Mouse (Mus musculus): ENCODE measurements around the gene Trpd52l3. TPM values are rescaled to one million over a fixed set of nuclear protein-coding genes. Genes with fewer than 3 reads are reported as not detected.
"Not testable (repeated sequence)": the region's sequence is repeated elsewhere in the genome, so short reads cannot be mapped to it uniquely, and the experiment has no call there.

Trpd52l3 gene
- polyA plus RNA-seq, 1 experiment from 2014 or later = not detected

GRCm38 (mm10) chr19:29986464-29987091 is 17.0 kb upstream of the Trpd52l3 start:
- no peak for ATAC-seq (ENCODE audit: extremely low read depth, insufficient number of reproducible peaks, low FRiP score, low TSS enrichment)
- Histone ChIP-seq H3K4me2 (peak overlapping the region; percentile 44), H3K4me3 (no peak overlapping the region), H3K27ac (replicated peaks) (peak overlapping the region; percentile 48; the same call in 1 of the 2 replicates), H3K9me3 (no peaks in the 10 kb centered on the region), H3K27me3 (replicated peaks) (no peaks in the 10 kb centered on the region), H3K36me3 (no peaks in the 10 kb centered on the region), H3K4me1 (peaks cover 7% of the 10 kb centered on the region; the same call in 1 of the 2 replicates), H3K9ac (0 out of 2 replicates have a peak overlapping the region, but pooled peaks have one; percentile 25)
- 51% methylated on average over 12 of the region's 12 CpGs for WGBS

DNA sequence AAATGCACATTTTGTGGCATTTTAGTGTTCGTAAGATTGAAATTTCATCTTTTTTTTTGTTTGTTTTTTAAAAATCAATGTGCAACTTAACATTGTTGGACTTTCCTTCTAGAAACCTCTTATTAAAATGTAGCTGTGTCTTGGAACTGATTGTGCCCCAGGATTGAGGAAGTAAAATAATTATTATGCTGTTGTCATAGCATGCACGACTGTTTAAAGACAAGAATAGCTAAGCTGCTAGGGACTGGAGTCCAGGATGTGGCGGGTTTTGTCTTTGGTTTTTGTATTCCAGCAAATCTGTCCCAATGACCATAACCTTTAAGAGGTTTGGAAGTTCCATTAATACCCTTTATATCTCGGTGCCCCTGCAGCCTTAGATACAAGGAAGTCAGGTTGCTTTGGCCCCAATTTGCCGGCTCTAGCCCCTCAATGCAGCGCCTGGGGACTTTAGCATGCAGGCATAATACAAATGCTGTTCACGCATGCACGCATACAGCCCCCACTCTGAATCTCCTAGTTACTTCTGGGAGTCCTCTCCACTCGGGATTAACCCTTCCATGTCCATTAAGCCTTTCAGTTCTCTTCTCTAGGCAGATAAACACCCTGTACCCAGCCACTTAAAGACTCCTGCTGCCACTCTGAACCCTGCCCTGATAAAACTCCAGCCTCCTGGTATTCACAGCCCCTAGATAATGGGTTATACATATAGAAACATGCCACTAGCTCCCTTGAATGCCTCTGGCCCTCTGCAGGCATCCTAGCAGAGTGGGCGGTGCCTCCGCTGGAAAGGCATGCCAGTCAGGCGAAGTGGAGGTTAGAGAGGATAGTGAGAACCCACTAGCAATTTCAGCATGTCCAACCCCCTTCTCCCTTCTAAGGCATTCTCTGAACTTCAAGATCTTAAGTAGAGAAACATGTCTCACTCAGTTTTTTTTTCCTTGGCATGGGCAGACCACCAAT is 2.9 kb upstream of the Trpd52l3 start:
- Histone ChIP-seq H3K9ac (no peak overlapping the region), H3K36me3 (no peaks in the 10 kb centered on the region), H3K4me2 (no peak overlapping the region), H3K4me1 (peaks cover 6% of the 10 kb centered on the region; the same call in 1 of the 2 replicates), H3K4me3 (no peak overlapping the region), H3K27ac (replicated peaks) (no peak overlapping the region), H3K27me3 (replicated peaks) (no peaks in the 10 kb centered on the region), H3K9me3 (no peaks in the 10 kb centered on the region)
- WGBS = 61% methylated on average over 12 of the region's 12 CpGs
- no peak for ATAC-seq (ENCODE audit: extremely low read depth, insufficient number of reproducible peaks, low FRiP score, low TSS enrichment)

GRCm38 (mm10) chr19:30001550-30001949 is 2.0 kb upstream of the Trpd52l3 start:
- WGBS = 70% methylated on average over 6 of the region's 6 CpGs
- Histone ChIP-seq H3K4me2 (no peak overlapping the region), H3K36me3 (no peaks in the 10 kb centered on the region), H3K4me3 (no peak overlapping the region), H3K27me3 (replicated peaks) (no peaks in the 10 kb centered on the region), H3K9ac (no peak overlapping the region), H3K27ac (replicated peaks) (no peak overlapping the region), H3K9me3 (no peaks in the 10 kb centered on the region), H3K4me1 (peaks cover 6% of the 10 kb centered on the region; the same call in 1 of the 2 replicates)
- no peak for ATAC-seq (ENCODE audit: extremely low read depth, insufficient number of reproducible peaks, low FRiP score, low TSS enrichment)

GRCm38 (mm10) chr19:30006371-30006770 is 2.8 kb downstream of the Trpd52l3 start:
- WGBS = 51% methylated on average over 3 of the region's 3 CpGs
- Histone ChIP-seq H3K4me2 (no peak overlapping the region), H3K9me3 (no peaks in the 10 kb centered on the region), H3K4me3 (no peak overlapping the region), H3K36me3 (no peaks in the 10 kb centered on the region), H3K4me1 (0 out of 2 replicates have a peak, but pooled peaks cover 2% of the 10 kb centered on the region), H3K9ac (no peak overlapping the region), H3K27ac (replicated peaks) (no peak overlapping the region), H3K27me3 (replicated peaks) (no peaks in the 10 kb centered on the region)
- no peak for ATAC-seq (ENCODE audit: extremely low read depth, insufficient number of reproducible peaks, low FRiP score, low TSS enrichment)

DNA sequence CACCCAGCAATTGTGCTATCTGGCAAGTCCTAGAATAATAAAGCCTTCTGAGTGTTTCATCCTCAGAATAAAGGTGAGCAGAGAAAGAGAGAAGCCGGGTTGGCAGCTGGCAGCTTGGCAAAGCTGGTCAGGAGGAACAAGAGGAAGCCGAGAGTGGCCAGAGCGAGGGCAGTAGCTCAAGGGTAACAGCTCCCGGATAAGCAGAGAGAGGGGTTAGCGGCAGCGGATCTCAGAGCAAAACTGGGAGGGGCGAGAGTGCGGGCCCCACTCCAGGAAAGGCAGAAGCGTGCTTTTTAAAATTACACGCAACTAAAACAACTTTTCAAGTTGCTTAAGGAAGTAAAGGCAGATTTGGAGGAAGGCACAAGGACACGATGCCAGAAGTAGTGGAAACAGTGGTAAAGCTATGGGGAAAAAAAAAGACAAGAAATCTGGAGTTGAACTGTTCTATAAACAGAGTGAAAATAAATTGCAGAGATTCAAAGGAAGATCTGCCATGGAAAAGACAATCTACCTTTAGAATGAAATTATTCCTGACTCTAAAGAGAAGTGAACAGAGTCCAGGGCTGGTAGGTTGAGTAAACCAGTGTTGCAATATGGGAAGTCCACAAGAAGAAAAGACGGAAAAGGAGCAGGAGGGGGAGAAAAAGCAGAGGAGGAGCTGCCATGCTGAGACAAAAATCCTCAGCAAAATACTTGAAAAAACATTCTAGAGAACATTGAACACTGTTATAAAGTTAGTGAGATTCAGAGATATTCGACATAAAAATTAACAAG is 7.1 kb downstream of the Trpd52l3 start:
- H3K9ac ChIP-seq = no peak overlapping the region
- H3K27ac ChIP-seq (replicated peaks) = no peak overlapping the region
- no peak for ATAC-seq (ENCODE audit: extremely low read depth, insufficient number of reproducible peaks, low FRiP score, low TSS enrichment)
- peak overlapping the region; percentile 9; the same call in 1 of the 2 replicates for H3K4me2 ChIP-seq
- 51% methylated on average over 13 of the region's 13 CpGs for WGBS
- H3K4me3 ChIP-seq = no peak overlapping the region
- 0 out of 2 replicates have a peak, but pooled peaks cover 2% of the 10 kb centered on the region for H3K4me1 ChIP-seq
- no peaks in the 10 kb centered on the region for H3K9me3 ChIP-seq
- H3K27me3 ChIP-seq (replicated peaks) = no peaks in the 10 kb centered on the region
- no peaks in the 10 kb centered on the region for H3K36me3 ChIP-seq

DNA sequence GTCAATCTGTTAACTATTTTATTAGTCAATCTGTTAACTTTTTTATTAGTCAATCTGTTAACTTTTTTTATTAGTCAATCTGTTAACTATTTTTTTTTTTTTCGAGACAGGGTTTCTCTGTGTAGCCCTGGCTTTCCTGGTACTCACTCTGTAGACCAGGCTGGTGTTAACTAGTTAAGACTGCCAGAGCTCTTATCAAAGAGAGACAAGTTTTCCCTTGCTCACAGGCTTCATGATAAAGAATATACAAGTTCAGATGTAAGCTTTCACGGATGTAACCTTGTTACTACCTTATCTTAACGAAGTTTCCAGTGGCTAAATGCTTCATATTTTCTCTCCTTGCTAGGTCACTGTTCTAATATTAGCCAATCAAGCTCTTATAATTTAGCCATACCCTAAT is 10.7 kb downstream of the Trpd52l3 start:
- no peak overlapping the region for H3K27ac ChIP-seq (replicated peaks)
- H3K36me3 ChIP-seq = no peaks in the 10 kb centered on the region
- H3K4me3 ChIP-seq = no peak overlapping the region
- H3K4me2 ChIP-seq = no peak overlapping the region
- H3K9me3 ChIP-seq = no peaks in the 10 kb centered on the region
- H3K27me3 ChIP-seq (replicated peaks) = no peaks in the 10 kb centered on the region
- no peak for ATAC-seq (ENCODE audit: extremely low read depth, insufficient number of reproducible peaks, low FRiP score, low TSS enrichment)
- 46% methylated on average over 3 of the region's 3 CpGs for WGBS
- H3K9ac ChIP-seq = no peak overlapping the region
- 0 out of 2 replicates have a peak, but pooled peaks cover 2% of the 10 kb centered on the region for H3K4me1 ChIP-seq

- Histone ChIP-seq H3K27me3 (replicated peaks) (no peaks in the 10 kb centered on the region), H3K4me2 (no peak overlapping the region), H3K27ac (replicated peaks) (no peak overlapping the region), H3K9me3 (no peaks in the 10 kb centered on the region), H3K36me3 (no peaks in the 10 kb centered on the region), H3K4me1 (no peaks in the 10 kb centered on the region), H3K4me3 (no peak overlapping the region), H3K9ac (no peak overlapping the region)
- ATAC-seq (ENCODE audit: extremely low read depth, insufficient number of reproducible peaks, low FRiP score, low TSS enrichment) = no peak
- 67% methylated on average over 6 of the region's 6 CpGs for WGBS
Measured at GRCm38 (mm10) chr19:30016156-30016555, 12.6 kb downstream of the Trpd52l3 start.

DNA sequence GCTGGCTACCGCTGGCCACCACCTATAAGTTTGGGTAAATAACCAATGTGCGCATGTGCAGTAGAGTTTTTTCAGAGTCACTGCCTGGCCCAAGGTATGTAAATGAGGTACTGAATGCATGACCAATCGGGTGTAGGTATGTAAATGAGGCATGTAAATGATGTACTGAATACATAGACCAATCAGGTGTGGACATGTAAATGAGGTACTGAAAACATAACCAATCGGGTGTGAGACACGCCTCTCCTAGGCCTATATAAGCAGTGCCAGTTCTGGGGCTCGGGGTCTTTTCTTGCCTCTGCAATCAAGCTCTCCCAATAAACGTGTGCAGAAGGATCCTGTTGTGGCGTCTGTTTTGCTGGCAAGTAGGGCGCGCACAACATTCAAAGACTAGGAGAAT is 19.8 kb downstream of the Trpd52l3 start:
- not testable (repeated sequence) for H3K9me3 ChIP-seq; H3K4me1 ChIP-seq; H3K27me3 ChIP-seq (replicated peaks); ATAC-seq (ENCODE audit: extremely low read depth, insufficient number of reproducible peaks, low FRiP score, low TSS enrichment); H3K27ac ChIP-seq (replicated peaks); H3K36me3 ChIP-seq; H3K4me3 ChIP-seq; H3K9ac ChIP-seq; H3K4me2 ChIP-seq
- 90% methylated on average over 10 of the region's 10 CpGs for WGBS

DNA sequence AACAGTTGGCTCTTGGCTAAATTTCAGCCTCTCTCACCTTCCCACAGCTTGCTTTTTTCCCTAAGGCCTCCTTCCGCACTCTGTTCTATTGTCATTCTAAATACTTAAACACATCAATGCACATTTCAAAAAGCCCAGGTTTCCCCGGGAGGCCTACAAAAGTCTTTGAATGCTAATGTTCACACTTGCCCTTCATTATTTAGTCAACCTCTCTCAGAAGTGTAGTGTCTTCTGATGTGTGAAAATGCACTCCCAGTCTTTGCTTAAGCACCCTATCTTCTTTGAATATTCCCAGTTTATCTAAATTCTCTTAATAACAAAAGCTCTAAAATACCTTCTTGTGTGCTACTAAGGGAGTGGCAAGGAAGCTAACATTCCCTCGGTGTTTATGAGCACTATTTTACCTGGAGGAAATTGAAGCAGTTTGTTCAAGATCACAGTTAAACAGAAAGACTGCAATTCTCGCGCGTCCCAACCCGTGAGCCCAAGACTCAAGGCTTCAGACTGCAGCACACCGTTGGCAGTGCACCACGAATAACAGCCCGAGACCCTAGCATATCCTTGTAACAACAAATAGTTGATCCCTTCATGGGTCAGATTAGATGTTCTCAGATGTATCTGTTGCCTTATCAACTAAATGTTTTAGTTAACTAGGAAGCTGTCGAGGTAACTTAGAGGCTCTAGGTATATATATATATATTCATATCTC is 25.6 kb downstream of the Trpd52l3 start:
- Histone ChIP-seq H3K4me1 (peaks cover 30% of the 10 kb centered on the region), H3K27me3 (replicated peaks) (no peaks in the 10 kb centered on the region), H3K4me3 (peak overlapping the region; percentile 100; the same call in 1 of the 2 replicates), H3K9ac (no peak overlapping the region), H3K27ac (replicated peaks) (peak overlapping the region; percentile 95; the same call in 1 of the 2 replicates), H3K4me2 (peak overlapping the region; percentile 83), H3K9me3 (no peaks in the 10 kb centered on the region), H3K36me3 (peaks cover 3% of the 10 kb centered on the region; the same call in 1 of the 2 replicates)
- 49% methylated on average over 11 of the region's 11 CpGs for WGBS
- ATAC-seq (ENCODE audit: extremely low read depth, insufficient number of reproducible peaks, low FRiP score, low TSS enrichment) = no peak

DNA sequence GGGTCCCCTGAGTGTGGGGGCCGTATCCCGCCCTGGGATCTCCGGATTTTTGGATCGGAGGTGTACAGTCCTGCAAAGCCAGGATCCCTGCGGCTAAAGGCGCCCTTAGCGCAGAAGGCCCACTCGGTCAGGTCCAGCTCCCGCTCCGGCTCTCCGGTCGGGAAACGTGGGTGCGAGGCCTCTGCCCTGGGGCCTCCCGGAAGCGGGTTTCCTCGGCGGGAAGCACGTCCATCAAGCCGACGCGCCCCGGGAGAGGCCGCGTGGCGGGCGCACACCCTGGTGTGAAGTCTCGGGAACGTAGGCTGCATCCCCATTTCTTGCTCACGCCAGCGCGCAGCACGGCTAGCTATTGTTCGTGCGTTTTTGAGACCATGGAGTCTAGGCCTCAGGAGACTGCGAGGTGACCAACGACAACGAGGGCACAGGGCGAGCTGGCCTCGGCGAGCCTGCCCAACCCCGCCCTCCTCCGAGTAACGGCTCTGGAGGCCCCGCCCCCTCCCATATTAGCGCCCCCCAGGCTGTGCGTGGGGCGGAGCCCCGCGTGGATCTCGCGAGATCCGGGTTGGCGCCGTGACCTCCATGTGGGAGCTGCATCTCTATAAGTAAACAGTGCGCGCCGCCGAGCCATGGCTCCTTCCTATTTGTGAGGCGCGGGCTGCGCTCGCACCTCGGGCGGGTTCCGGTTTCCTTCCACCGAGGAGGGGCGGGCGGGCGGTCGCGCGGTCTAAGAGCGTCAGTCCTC is 26.5 kb downstream of the Trpd52l3 start, which contains the start of gene Uhrf2:
Uhrf2 (plus strand) TSS at position 620 of the 742 bp plus-strand sequence.
- peak within 1 kb of the TSS; percentile 100 for H3K9ac ChIP-seq
- 2% methylated on average over 74 of the region's 74 CpGs for WGBS
- H3K27me3 ChIP-seq (replicated peaks) = no peaks in the 10 kb centered on the region
- peaks cover 37% of the 10 kb centered on the region for H3K4me1 ChIP-seq
- ATAC-seq (ENCODE audit: extremely low read depth, insufficient number of reproducible peaks, low FRiP score, low TSS enrichment) = peak; percentile 97
- no peaks in the 10 kb centered on the region for H3K9me3 ChIP-seq
- H3K36me3 ChIP-seq = peaks cover 3% of the 10 kb centered on the region; the same call in 1 of the 2 replicates
- H3K4me3 ChIP-seq = peak within 1 kb of the TSS; percentile 100
- H3K27ac ChIP-seq (replicated peaks) = peak within 1 kb of the TSS; percentile 95
- H3K4me2 ChIP-seq = peak within 1 kb of the TSS; percentile 83

All from heart, embryonic 13.5 days (tissue).